Mouse (Mus musculus) Patski (cell line): Measurements from ENCODE around the gene Hist1h3a. TPM values are rescaled to one million over a fixed set of nuclear protein-coding genes. Genes with fewer than 3 reads are reported as not detected.
"Not testable (repeated sequence)": the region's sequence is repeated elsewhere in the genome, so short reads cannot be mapped to it uniquely, and the experiment has no call there.

Experiments
- ATAC-seq: fragments of 100-300 bp; one replicate; pipeline ENCODE4 v1.8.0; 2021
- CTCF ChIA-PET: fragments of 350-600 bp; sonication (Branson Sonifier 250); formaldehyde crosslinking; loops from one replicate; lab custom pipeline; 2022; ENCODE audit warnings: inconsistent platforms; lab: Charles Lee
- POLR2A ChIA-PET: fragments of 350-600 bp; sonication (Branson Sonifier 250); formaldehyde crosslinking; loops from one replicate; lab custom pipeline; 2022; ENCODE audit warnings: antibody characterized with exemption, inconsistent platforms; lab: Charles Lee
- DNase-seq: peaks from one replicate; pipeline ENCODE4 v3.0.0-alpha.2; 2011; ENCODE audit warnings: low read depth, low spot score
- H3K27me3 ChIP-seq: fragments of 371-371 bp; one replicate; pipeline ENCODE4 v1.5.1; 2021
- CTCF ChIP-seq: fragments of 100-300 bp; IDR thresholded peaks from one replicate; pipeline ENCODE4 v1.5.1; 2021
- in situ Hi-C: fragments of 300-500 bp; cut with MboI; formaldehyde crosslinking; loops from 3 replicates; pipeline ENCODE4 v1.11.1; 2018; ENCODE audit warnings: low pct_unique_long_range_greater_than_20kb, mixed read lengths
- polyA plus RNA-seq: library from polyadenylated mRNA; unstranded; gene quantifications from one replicate; pipeline ENCODE4 v1.2.3, GENCODE M21; 2021

Hist1h3a gene
- polyA plus RNA-seq, 1 experiment from 2014 or later, result 0.18 TPM

DNA sequence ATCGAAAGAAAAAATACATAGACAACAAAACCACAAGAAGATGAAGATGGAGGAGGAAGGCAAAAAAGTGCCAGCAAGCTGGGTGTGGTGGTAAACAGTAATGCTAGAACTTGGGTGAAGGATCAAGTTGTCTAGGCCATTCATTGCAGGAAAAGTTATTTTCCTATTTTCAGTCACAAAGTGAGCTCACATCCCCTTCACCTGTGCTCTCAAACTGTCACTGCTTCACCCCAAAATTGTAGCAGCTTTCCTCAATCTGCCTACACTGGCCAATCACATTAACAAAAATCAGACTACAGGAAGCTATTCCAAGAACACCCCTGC lies 2.3 kb downstream of the Hist1h3a start:
- no peak for DNase-seq
- ChIA-PET POLR2A (interaction anchor here (1.4 kb wide), 1 partner anchor 61 kb away, joined by 4 read pairs; the partner anchor contains the start of gene Hist1h4c), CTCF (interaction anchor here (0.9 to 1.5 kb wide), 2 partner anchors 13 to 23 kb away, joined by 3 read pairs; partner anchors contain the start of gene Hist1h2bb)
- in situ Hi-C loops, result loop anchor here (25.0 kb wide), 1 partner anchor 1973 kb away; the partner anchor contains the start of genes Hist1h1b, Hist1h2an, Hist1h2bp and Hist1h3i
- no peak for TF ChIP-seq CTCF
- no peak for ATAC-seq
- no peaks in the 10 kb centered on the region for H3K27me3 ChIP-seq

DNA sequence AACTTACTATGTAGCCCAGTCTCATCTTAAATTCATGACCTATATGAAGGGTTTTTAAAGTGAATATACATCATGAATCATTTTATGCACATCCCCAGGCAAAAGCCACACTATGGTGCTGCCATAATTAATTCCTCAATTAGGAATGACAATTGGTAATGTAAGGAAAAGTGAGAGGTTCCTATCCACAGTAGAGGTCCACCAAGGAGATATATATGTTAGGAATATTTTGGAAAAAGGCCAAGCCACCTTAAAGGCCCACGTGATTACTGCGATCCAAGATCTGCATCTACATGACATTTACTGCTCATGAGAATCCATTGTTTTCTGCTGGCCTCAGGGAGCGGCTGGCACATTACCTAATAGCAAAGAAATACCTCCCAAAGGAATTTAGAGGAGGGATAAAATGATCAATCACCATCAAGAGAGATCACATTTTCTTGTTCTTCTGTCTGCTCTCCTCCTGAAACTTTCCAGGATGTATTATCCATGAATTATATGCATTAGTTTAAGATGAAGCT lies 2.9 kb downstream of the Hist1h3a start:
- DNase-seq (no peak), ATAC-seq (no peak)
- no peaks in the 10 kb centered on the region for H3K27me3 ChIP-seq
- ChIA-PET POLR2A (interaction anchor here (1.4 kb wide), 1 partner anchor 61 kb away, joined by 4 read pairs; the partner anchor contains the start of gene Hist1h4c), CTCF (interaction anchor here (1.5 kb wide), 1 partner anchor 23 kb away, joined by 3 read pairs; no protein-coding TSS in a partner anchor)
- TF ChIP-seq CTCF, result no peak
- in situ Hi-C loops, result loop anchor here (25.0 kb wide), 1 partner anchor 1972 kb away; the partner anchor contains the start of genes Hist1h1b, Hist1h2an, Hist1h2bp and Hist1h3i

GRCm38 (mm10) chr13:23757921-23758320 lies 4.3 kb downstream of the Hist1h3a start:
- DNase-seq (no peak), ATAC-seq (no peak)
- CTCF ChIA-PET, result no interaction called here
- POLR2A ChIA-PET, result no interaction called here
- in situ Hi-C loops, result loop anchor here (25.0 kb wide), 1 partner anchor 1971 kb away; the partner anchor contains the start of genes Hist1h1b, Hist1h2an, Hist1h2bp and Hist1h3i
- no peak for TF ChIP-seq CTCF
- no peaks in the 10 kb centered on the region for H3K27me3 ChIP-seq

DNA sequence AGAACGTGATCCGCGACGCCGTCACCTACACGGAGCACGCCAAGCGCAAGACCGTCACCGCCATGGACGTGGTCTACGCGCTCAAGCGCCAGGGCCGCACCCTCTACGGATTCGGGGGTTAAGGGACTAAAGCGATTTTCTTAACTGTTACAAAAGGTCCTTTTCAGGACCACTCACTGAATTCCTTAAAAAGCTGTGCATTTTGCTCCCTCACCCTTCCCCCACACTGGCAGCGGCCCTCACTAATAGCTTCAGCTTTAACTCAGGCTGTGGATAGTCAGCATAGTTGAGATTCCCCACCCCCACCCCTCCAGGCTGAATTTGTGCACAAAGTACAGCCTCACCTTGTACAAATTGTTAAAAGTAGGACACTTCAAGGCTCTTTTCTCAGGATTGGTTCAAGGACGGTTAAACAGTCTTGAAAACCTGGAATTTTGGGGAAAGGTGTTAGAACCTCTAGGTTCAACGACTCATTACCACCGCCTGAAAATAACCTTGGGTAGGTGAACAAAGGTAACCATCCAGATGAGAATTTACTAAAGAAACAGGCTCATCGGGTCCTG lies 4.9 kb downstream of the Hist1h3a start:
- no peak for TF ChIP-seq CTCF
- CTCF ChIA-PET, result no interaction called here
- POLR2A ChIA-PET, result interaction anchor here (0.5 to 1.0 kb wide), 2 partner anchors 15 to 18 kb away, joined by 3 to 4 read pairs; no protein-coding TSS in a partner anchor
- ATAC-seq (no peak), DNase-seq (no peak)
- H3K27me3 ChIP-seq, result no peaks in the 10 kb centered on the region
- in situ Hi-C loops, result loop anchor here (25.0 kb wide), 1 partner anchor 1970 kb away; the partner anchor contains the start of genes Hist1h1b, Hist1h2an, Hist1h2bp and Hist1h3i

DNA sequence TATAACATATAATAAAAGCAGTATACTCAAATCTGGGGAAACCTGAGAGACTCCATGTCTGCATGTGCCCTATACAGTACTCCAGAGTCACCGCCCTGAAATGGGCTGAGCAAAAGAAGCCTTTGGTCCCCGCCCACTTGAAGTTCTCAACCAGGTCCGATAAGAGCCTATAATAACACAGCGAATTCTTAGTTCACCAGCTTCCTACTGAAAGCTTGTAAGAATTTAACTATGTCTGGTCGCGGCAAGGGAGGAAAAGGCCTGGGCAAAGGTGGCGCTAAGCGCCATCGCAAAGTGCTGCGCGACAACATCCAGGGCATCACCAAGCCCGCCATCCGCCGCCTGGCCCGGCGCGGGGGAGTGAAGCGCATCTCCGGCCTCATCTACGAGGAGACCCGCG lies 5.4 kb downstream of the Hist1h3a start, which contains the start of gene Hist1h4b:
Gene Hist1h4b, plus strand, starts transcription at position 224 of the 400 bp plus-strand sequence.
- ChIA-PET CTCF (no interaction called here), POLR2A (interaction anchor here (0.5 to 1.0 kb wide), 2 partner anchors 15 to 17 kb away, joined by 3 to 4 read pairs; no protein-coding TSS in a partner anchor)
- ATAC-seq (peak; percentile 50), DNase-seq (no peak)
- no peak for TF ChIP-seq CTCF
- no peaks in the 10 kb centered on the region for H3K27me3 ChIP-seq
- in situ Hi-C loops, result loop anchor here (25.0 kb wide), 1 partner anchor 1969 kb away; the partner anchor contains the start of genes Hist1h1b, Hist1h2an, Hist1h2bp and Hist1h3i

GRCm38 (mm10) chr13:23755000-23755399 lies 7.2 kb downstream of the Hist1h3a start:
- DNase-seq, result no peak
- CTCF ChIA-PET, result no interaction called here
- in situ Hi-C loops, result loop anchor here (25.0 kb wide), 1 partner anchor 1968 kb away; the partner anchor contains the start of genes Hist1h1b, Hist1h2an, Hist1h2bp and Hist1h3i
- POLR2A ChIA-PET, result interaction anchor here (0.6 kb wide), 1 partner anchor 567 kb away, joined by 3 read pairs; no protein-coding TSS in a partner anchor
- TF ChIP-seq CTCF, result no peak
- ATAC-seq, result no peak
- H3K27me3 ChIP-seq, result no peaks in the 10 kb centered on the region

DNA sequence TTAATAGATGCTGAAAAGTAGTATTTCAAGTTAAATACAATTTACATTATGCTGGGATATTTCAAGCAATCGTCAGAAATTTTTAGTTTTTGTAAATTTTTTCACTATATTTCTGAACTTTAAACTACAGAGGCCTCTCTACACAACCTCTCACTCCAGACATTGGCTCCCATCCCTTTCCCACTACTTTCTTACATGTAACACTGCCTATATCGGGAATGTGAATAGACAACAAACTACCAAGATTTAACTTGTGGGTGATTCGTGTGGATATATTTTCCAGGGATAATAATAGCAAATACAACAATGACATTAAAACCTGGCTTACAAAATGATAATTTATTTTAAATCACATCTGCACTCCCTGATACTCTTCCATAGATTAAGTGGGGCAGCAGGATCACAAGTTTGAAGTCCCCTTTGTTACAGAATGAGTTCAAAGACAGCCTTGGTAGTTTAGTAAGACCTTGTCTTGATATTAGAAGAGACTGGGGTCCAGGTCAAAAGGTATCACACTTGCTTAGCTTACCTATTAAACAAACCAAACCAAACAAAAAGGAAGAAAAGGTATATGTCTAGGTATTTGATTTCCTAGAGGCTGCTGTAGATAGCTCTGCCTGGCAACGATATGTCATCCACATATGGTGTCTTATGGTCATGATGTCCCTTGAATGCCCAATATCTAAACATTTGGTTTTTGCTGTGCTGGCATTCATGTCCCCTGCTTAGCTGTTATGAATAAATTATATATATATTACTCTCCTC lies 8.7 kb downstream of the Hist1h3a start:
- no peak for ATAC-seq
- no peaks in the 10 kb centered on the region for H3K27me3 ChIP-seq
- in situ Hi-C loops, result loop anchor here (25.0 kb wide), 1 partner anchor 1966 kb away; the partner anchor contains the start of genes Hist1h1b, Hist1h2an, Hist1h2bp and Hist1h3i
- ChIA-PET CTCF (interaction anchor here (1.1 kb wide), 1 partner anchor 10 kb away, joined by 4 read pairs; the partner anchor contains the start of gene Hist1h1a), POLR2A (interaction anchor here (1.0 kb wide), 1 partner anchor 10 kb away, joined by 3 read pairs; the partner anchor contains the start of gene Hist1h1a)
- TF ChIP-seq CTCF, result no peak
- DNase-seq, result no peak

DNA sequence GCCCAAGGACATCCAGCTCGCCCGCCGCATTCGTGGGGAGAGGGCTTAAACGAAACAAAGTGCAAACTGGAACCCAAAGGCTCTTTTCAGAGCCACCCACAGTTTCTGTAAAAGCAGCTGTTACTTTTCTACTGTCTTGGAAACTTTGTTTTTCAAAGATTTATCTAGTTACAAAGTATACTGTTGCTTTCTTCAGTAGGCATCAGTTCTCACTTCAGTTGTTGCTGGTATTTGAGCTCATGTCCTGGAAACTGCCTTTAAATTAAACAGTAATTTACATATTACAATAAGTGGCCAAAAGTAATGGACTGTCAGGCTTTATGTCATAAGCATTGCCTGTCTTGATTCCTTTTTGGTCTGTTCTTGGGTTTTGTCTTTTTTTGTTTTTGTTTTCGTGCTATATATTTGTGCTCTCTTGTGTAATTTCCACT lies 9.4 kb downstream of the Hist1h3a start:
- CTCF ChIA-PET, result interaction anchor here (1.3 to 1.6 kb wide), 2 partner anchors 13 to 52 kb away, joined by 3 to 4 read pairs; no protein-coding TSS in a partner anchor
- in situ Hi-C loops, result loop anchor here (25.0 kb wide), 1 partner anchor 1965 kb away; the partner anchor contains the start of genes Hist1h1b, Hist1h2an, Hist1h2bp and Hist1h3i
- ATAC-seq (no peak), DNase-seq (no peak)
- H3K27me3 ChIP-seq, result no peaks in the 10 kb centered on the region
- no peak for TF ChIP-seq CTCF
- POLR2A ChIA-PET, result interaction anchor here (1.0 kb wide), 1 partner anchor 11 kb away, joined by 3 read pairs; the partner anchor contains the start of gene Hist1h1a

DNA sequence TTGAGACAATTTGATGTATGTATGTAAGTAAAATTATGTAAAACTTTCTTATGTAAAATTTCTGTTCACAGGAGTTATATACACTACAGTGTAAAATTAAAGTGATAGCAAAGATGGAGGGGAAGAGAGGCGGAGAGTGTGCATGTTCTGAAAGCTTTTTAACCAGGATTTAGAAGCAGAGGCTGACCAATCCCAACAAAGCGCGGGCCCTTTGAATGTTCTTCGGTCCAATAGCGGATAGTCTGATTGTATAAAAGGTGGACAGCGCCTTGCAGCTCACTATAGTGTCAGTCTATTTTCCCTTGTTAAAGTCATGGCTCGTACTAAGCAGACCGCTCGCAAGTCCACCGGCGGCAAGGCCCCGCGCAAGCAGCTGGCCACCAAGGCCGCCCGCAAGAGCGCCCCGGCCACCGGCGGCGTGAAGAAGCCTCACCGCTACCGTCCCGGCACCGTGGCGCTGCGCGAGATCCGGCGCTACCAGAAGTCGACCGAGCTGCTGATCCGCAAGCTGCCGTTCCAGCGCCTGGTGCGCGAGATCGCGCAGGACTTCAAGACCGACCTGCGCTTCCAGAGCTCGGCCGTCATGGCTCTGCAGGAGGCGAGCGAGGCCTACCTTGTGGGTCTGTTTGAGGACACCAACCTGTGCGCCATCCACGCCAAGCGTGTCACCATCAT lies 10.0 kb downstream of the Hist1h3a start, which contains the start of gene Hist1h3b:
Gene Hist1h3b, plus strand, starts transcription at position 201 of the 675 bp plus-strand sequence.
- not testable (repeated sequence) for DNase-seq, H3K27me3 ChIP-seq
- POLR2A ChIA-PET, result interaction anchor here (0.8 to 1.2 kb wide), 4 partner anchors 9 to 183 kb away, joined by 3 to 4 read pairs (median 3); partner anchors contain the start of genes Hist1h1a and Hist1h4a
- CTCF ChIA-PET, result interaction anchor here (1.3 to 1.6 kb wide), 2 partner anchors 13 to 51 kb away, joined by 3 to 4 read pairs; no protein-coding TSS in a partner anchor
- in situ Hi-C loops, result loop anchor here (25.0 kb wide), 1 partner anchor 1965 kb away; the partner anchor contains the start of genes Hist1h1b, Hist1h2an, Hist1h2bp and Hist1h3i
- ATAC-seq, result peak; percentile 82
